Mouse (Mus musculus) forebrain, embryonic 11.5 days (tissue): ENCODE results near the gene Lbx2. TPM values are rescaled to one million over a fixed set of nuclear protein-coding genes. Genes with fewer than 3 reads are reported as not detected.

ENCODE experiments used
- ATAC-seq: fragments of 200-750 bp; cut with Nextera tagmentation; replicated peaks from 2 replicates; pipeline ENCODE4 v1.8.0; 2017; ENCODE audit warnings: moderate TSS enrichment; ENCODE audit not compliant: low FRiP score
- DNase-seq: peaks from one replicate; pipeline ENCODE4 v3.0.0-alpha.2; 2017; ENCODE audit warnings: low spot score
- H3K27ac ChIP-seq: fragments of 300-500 bp; sonication (generic); 2 replicates; pipeline ENCODE4 v1.5.1; 2014; ENCODE audit warnings: low read depth, low read length
- H3K27me3 ChIP-seq: fragments of 300-500 bp; sonication (generic); 2 replicates; pipeline ENCODE4 v1.6.1; 2014; ENCODE audit warnings: mild to moderate bottlenecking, low read length, mixed read lengths; ENCODE audit not compliant: control insufficient read depth, insufficient read depth
- H3K36me3 ChIP-seq: fragments of 300-500 bp; sonication (generic); 2 replicates; pipeline ENCODE4 v1.6.1; 2014; ENCODE audit warnings: mild to moderate bottlenecking, low read length, moderate library complexity, mixed read lengths; ENCODE audit not compliant: control insufficient read depth, insufficient read depth
- H3K4me1 ChIP-seq: fragments of 300-500 bp; sonication (generic); replicated peaks from 2 replicates; pipeline ENCODE4 v1.6.1; 2014; ENCODE audit warnings: low read length, mixed read lengths; ENCODE audit not compliant: control insufficient read depth, insufficient read depth
- H3K4me2 ChIP-seq: fragments of 300-500 bp; sonication (generic); 2 replicates; pipeline ENCODE4 v1.6.1; 2014; ENCODE audit warnings: low read depth, mild to moderate bottlenecking, low read length, moderate library complexity, mixed read lengths; ENCODE audit not compliant: severe bottlenecking
- H3K4me3 ChIP-seq: fragments of 300-500 bp; sonication (generic); 2 replicates; pipeline ENCODE4 v1.5.1; 2014; ENCODE audit warnings: low read depth, low read length
- H3K9ac ChIP-seq: fragments of 300-500 bp; sonication (generic); 2 replicates; pipeline ENCODE4 v1.6.1; 2014; ENCODE audit warnings: low read length
- H3K9me3 ChIP-seq: fragments of 300-500 bp; sonication (generic); 2 replicates; pipeline ENCODE4 v1.6.1; 2016; ENCODE audit warnings: low read length, mixed read lengths; ENCODE audit not compliant: control insufficient read depth
- WGBS: fragments of 180-500 bp; shearing (Covaris S2); extraction: QIAGEN DNeasy Blood & Tissue Kit; methylation state at CpG from one replicate; pipeline ENCODE4 v1.1.7; 2014; 5-methylcytosine and 5-hydroxymethylcytosine counted together
- polyA plus RNA-seq: library from polyadenylated mRNA; unstranded; fragments of >200 nt; fragmentation: Nextera tagmentation; extraction: Ambion mirVana; gene quantifications from 2 replicates; pipeline ENCODE4 v1.2.1, GENCODE M21; 2014

Gene Lbx2
- polyA plus RNA-seq, 1 experiment from 2014 or later, result 0.40 TPM

DNA sequence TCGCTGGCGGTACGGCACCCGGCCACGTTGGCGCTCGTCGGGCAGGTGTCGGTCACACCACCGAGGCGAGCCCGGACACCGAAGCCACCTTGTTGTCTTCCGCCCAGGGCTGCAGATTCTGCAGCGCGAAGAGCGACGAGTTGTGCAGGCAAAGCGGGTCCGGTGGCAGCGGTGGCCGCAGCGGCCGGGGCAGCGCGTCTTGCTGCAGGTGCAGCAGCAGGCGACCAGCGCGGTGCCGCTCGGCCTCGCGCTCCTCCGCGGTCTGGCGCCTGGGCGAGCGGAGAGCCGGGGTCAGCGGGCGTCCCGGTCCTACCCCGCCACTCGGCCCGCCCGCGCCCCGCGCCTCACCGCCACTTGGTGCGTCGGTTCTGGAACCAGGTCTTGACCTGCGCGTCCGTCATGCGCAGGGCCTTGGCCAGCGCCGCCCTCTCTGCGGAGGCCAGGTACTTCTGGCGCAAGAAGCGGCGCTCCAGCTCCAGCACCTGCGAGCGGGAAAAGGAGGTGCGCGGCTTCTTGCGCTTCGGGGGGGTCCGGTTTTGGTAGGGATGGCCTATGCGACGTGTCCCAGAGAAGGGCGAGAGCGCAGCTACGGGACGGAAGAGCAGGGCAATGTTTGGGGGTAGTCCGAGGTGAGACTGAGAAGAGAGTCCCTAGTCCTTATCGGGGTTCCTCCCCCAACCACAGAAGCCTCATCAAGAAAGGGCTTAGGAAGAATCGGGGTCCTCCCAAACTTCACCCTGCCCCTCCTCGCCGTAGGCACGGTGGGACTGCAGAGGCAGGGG, 17.3 kb upstream of the Lbx2 start:
- no peak overlapping the region for H3K4me3 ChIP-seq
- peak; percentile 64 for DNase-seq
- WGBS, result under 1% methylated on average over 81 of the region's 81 CpGs
- peaks cover 96% of the 10 kb centered on the region for H3K27me3 ChIP-seq
- peak overlapping the region; percentile 27; the same call in 1 of the 2 replicates for H3K4me2 ChIP-seq
- no peak overlapping the region for H3K9ac ChIP-seq
- no peak overlapping the region for H3K27ac ChIP-seq
- no peaks in the 10 kb centered on the region for H3K9me3 ChIP-seq
- ATAC-seq, result no peak
- peaks cover 14% of the 10 kb centered on the region; the same call in 1 of the 2 replicates for H3K4me1 ChIP-seq
- no peaks in the 10 kb centered on the region for H3K36me3 ChIP-seq

DNA sequence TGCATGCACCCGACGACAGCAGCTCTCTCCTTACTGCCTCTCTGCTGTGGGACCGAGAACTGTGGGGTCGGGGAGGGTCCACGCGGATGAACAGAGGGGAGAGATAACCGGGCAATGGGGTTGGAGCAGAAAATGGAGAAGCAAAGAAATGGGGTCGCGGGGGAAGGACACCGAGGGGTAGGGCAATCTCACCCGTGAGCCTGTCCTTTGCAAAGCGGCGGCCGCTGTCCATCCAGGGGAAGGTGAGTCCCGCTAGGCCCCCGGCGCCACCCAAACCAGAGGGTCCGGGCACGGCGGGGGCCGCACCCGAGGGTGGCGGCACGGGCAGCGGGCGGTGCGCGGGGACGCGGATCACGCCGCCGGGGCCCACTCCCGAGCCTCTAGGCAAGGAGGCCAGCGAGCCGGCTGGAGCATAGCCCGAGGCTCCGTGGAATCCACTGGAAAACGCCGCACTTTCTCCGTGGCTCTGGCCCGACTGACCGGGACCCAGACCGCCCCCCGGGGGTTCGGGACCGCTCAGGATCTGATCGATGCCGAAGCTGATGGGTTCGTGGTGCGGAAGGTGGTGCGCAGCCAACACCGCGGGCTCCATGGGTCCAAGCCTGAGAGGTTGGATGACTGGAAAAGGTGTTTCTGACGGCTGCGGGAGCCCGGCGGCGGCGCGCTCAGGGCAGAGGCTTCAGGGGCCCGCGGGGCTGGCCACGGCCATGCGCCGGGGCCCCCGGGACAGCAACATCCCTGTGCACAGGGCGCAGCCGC, 16.5 kb upstream of the Lbx2 start:
- DNase-seq (peak; percentile 70), ATAC-seq (peak; percentile 32; the same call in 1 of the 2 replicates)
- peaks cover 14% of the 10 kb centered on the region; the same call in 1 of the 2 replicates for H3K4me1 ChIP-seq
- no peak overlapping the region for H3K9ac ChIP-seq
- H3K36me3 ChIP-seq, result no peaks in the 10 kb centered on the region
- peak overlapping the region; percentile 6; the same call in 1 of the 2 replicates for H3K4me3 ChIP-seq
- H3K9me3 ChIP-seq, result no peaks in the 10 kb centered on the region
- H3K27me3 ChIP-seq, result peaks cover 96% of the 10 kb centered on the region
- H3K4me2 ChIP-seq, result peak overlapping the region; percentile 24
- WGBS, result under 1% methylated on average over 69 of the region's 69 CpGs
- H3K27ac ChIP-seq, result no peak overlapping the region

DNA sequence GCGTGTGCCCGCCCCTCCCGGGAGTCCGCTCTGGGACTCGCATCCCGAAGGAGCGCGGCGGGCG, 16.1 kb upstream of the Lbx2 start, which contains the start of gene Tlx2:
Tlx2 (minus strand) TSS at position 47 of the 64 bp plus-strand sequence.
- Histone ChIP-seq H3K9ac (no peak within 1 kb of the TSS), H3K27ac (no peak within 1 kb of the TSS), H3K4me3 (peak within 1 kb of the TSS; percentile 6; the same call in 1 of the 2 replicates), H3K27me3 (peaks cover 92% of the 10 kb centered on the region), H3K4me2 (peak within 1 kb of the TSS; percentile 24), H3K36me3 (no peaks in the 10 kb centered on the region), H3K9me3 (no peaks in the 10 kb centered on the region), H3K4me1 (peaks cover 14% of the 10 kb centered on the region; the same call in 1 of the 2 replicates)
- 0% methylated on average over 10 of the region's 10 CpGs for WGBS
- ATAC-seq, result no peak
- no peak for DNase-seq

DNA sequence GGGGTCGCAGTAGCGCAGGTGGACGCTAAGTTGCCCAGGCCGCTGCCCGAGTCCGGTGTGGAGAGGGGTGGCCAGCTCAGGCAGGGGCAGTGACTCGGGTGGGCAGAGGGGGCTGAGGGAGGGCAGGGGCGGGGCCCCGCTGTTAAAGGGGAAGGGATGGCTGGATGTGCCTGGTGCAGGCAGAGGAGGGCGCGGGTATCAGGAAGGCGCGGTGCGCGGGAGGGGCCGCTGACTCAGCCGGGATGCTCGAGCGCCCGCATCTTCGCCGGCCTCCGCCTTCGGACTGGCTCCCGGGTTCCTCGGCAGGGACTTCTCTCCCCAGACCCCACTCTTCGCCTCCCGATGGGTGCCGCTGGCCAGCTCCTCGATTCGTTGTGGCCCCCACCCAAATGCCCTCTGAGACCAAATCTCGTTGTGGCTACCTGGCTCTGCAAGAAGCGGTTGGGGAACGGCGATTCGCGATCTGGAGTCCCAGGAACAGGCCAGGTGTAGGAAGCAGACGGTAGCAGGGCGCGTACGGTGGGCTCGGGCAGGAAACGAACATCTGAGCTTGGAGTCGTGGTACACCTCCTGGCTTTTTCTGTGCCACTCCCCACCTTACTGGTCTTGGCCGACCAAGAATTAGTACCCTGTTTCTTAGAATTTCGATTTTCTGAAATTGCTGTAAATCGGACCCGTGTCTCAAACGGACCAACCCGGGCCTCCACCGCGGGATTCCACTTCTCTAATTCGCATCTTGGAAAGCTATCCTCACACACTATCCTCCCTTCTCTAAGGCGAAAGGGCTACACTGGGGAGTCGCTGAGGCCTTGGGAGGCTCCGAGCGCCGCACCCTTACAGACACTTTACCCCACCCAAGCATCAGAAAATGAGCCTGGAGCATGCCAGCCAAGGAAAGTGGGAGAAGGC, 15.6 kb upstream of the Lbx2 start:
- DNase-seq (peak; percentile 77), ATAC-seq (peak; percentile 42; the same call in 1 of the 2 replicates)
- Histone ChIP-seq H3K9ac (no peak overlapping the region), H3K27ac (no peak overlapping the region), H3K27me3 (peaks cover 89% of the 10 kb centered on the region), H3K36me3 (no peaks in the 10 kb centered on the region), H3K4me1 (peaks cover 14% of the 10 kb centered on the region; the same call in 1 of the 2 replicates), H3K4me3 (peak overlapping the region; percentile 6; the same call in 1 of the 2 replicates), H3K9me3 (no peaks in the 10 kb centered on the region), H3K4me2 (peak overlapping the region; percentile 24)
- WGBS, result under 1% methylated on average over 58 of the region's 58 CpGs

DNA sequence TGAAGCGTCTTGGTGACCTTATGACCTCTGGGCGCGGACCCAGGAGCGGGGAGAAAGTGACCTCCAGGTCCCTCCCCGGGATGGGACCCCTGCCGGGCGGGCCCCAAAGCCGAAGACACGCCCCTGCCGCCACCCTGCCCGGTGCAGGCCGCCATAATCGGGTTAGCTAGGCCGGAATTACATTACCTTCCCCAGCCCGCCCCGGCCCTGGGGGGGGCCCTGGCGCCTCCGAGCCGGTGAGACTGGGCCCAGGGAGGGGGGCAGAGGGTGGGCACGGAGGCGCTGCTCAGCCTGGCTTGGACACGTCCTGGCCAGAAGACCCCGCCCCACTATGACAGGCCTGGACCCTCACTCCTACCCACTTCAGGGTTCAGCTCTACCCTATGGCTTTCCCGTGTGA, 14.9 kb upstream of the Lbx2 start:
- H3K27me3 ChIP-seq, result peaks cover 88% of the 10 kb centered on the region
- ATAC-seq (0 out of 2 replicates have a peak, but pooled peaks have one; percentile 22), DNase-seq (no peak)
- H3K9me3 ChIP-seq, result no peaks in the 10 kb centered on the region
- H3K27ac ChIP-seq, result no peak overlapping the region
- H3K4me2 ChIP-seq, result no peak overlapping the region
- H3K4me1 ChIP-seq, result peaks cover 14% of the 10 kb centered on the region; the same call in 1 of the 2 replicates
- WGBS, result 2% methylated on average over 23 of the region's 24 CpGs
- H3K36me3 ChIP-seq, result no peaks in the 10 kb centered on the region
- no peak overlapping the region for H3K9ac ChIP-seq
- no peak overlapping the region for H3K4me3 ChIP-seq

DNA sequence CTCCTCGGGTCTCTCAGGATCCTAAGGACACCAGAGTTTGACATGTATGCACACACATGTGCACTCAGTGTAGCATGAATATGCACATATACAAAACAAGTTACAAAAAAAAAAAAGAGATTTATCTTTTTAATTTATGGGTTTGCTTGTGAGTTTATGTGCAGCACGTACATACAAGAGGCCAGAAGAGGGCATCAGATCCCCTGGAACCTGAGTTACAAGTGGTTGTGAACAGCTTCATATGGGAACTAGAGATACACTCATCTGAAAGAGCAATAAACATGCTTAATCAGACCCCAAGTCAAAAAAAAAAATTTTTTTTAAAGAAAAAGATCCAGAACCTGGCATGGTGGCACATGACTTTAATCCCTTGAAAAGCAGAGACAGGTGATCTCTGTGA, 11.2 kb upstream of the Lbx2 start:
- Histone ChIP-seq H3K36me3 (no peaks in the 10 kb centered on the region), H3K9me3 (no peaks in the 10 kb centered on the region), H3K4me3 (no peak overlapping the region), H3K27me3 (peaks cover 56% of the 10 kb centered on the region), H3K27ac (no peak overlapping the region), H3K4me2 (no peak overlapping the region), H3K9ac (no peak overlapping the region), H3K4me1 (peaks cover 10% of the 10 kb centered on the region; the same call in 1 of the 2 replicates)
- DNase-seq (peak; percentile 48), ATAC-seq (no peak)
- WGBS, result 15% methylated on average over 2 of the region's 2 CpGs

DNA sequence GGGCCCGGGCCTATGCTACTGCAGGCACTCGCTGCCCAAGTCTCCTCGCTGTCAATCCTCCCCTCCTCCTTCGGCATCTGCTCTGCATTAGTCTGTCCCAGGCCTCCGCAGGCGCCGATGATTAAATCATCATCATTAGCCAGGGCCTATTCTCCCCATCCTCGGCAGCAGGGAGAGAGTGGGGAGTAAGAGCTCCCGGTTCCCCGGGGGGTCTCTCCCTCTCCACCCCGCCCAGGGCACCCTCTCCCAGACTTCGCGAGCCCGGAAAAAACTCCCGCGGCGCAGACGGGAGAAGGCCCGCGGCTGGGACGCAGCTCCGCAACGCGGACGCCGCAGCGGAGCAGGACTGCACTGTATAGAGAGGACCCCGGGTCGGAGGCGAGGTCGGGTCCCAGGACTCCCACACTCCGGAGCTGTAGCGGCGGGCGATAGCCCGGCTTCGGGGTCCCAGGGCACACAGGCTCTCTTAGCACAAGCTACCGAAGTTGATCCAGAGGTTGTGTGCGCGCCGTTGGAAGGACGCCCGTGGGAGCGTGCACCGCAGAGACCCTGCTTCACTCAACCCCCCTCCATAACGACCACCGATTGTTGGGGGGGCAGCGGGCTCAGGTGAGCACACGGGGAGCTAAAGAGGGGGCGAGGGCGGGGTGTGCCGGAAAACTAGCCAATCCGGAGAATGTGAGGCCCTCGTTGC, 8.4 kb upstream of the Lbx2 start, which contains the start of gene Pcgf1:
Pcgf1 (plus strand) TSS at position 240 of the 694 bp plus-strand sequence.
- peaks cover 5% of the 10 kb centered on the region; the same call in 1 of the 2 replicates for H3K4me1 ChIP-seq
- WGBS, result under 1% methylated on average over 52 of the region's 54 CpGs
- H3K36me3 ChIP-seq, result peaks cover 3% of the 10 kb centered on the region; the same call in 1 of the 2 replicates
- H3K27ac ChIP-seq, result peak within 1 kb of the TSS; percentile 77
- DNase-seq (no peak), ATAC-seq (peak; percentile 84)
- peak within 1 kb of the TSS; percentile 71 for H3K4me3 ChIP-seq
- peaks cover 31% of the 10 kb centered on the region for H3K27me3 ChIP-seq
- peak within 1 kb of the TSS; percentile 78 for H3K9ac ChIP-seq
- H3K4me2 ChIP-seq, result peak within 1 kb of the TSS; percentile 99
- H3K9me3 ChIP-seq, result no peaks in the 10 kb centered on the region
